24 mouse cellular contexts compared by ENCODE assay signal in the genomic region with DNA sequence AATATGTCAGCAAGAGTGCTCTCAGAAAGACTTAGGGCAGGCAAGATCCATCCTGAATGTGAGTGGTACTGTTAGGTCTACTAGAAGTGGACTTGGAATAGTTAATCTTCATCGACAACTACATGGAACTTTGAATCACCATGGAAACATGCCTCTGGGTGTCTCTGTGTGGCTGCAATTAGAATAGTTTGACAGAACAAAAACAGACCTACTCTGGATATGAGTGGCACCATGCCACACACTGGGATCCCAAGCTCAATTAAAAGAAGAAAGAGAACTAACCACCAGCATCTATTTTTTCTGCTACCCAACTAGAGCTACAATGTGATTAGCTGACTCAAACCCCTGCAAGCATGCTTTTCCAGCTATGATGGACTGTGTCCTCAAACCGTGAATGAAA.
A peak's percentile ranks its signal among the peaks of the same experiment; 100 is the strongest.
DNase-seq lines count a peak whose midpoint lies in the region; ATAC-seq and TF ChIP-seq lines count a peak whose summit lies in the region.
"Had no signal": no experiment of that assay in that cellular context is flagged by ENCODE, and none has a peak within 500 bp of the region (broad histone marks: within the 10 kb centered on the region; RNA-seq: fewer than 3 reads in every experiment).

No protein-coding gene starts in this region.

- TF ChIP-seq POLR2A in brain, embryonic 14.5 days (IDR thresholded peaks at IDR 0.05; ENCODE audit: borderline replicate concordance, extremely low read depth, insufficient read depth, insufficient read length, poor library complexity, severe bottlenecking), result no peak

- no peak for DNase-seq in frontal cortex, postnatal 10 days (ENCODE audit: low spot score in 2 of 2)
- peak; percentile 19 to 33 for DNase-seq in layer of hippocampus, postnatal 14 days (ENCODE audit: low spot score in 2 of 2)
- no peak for DNase-seq in layer of hippocampus, adult 8-10 months (ENCODE audit: low spot score in 2 of 2)
- DNase-seq in Muller cell, postnatal 12 days (ENCODE audit: inconsistent ontology term), result peak; percentile 17
- DNase-seq in brain, embryonic 14.5 days (ENCODE audit: low read depth), result peak; percentile 42
- no peak for DNase-seq in heart, adult 18-20 months
- DNase-seq: adrenal gland, postnatal 25 days; cerebellum, adult 2 months; cerebellum, postnatal 25 days; gastrocnemius, adult 2 months; gastrocnemius, postnatal 36 days; heart, adult 2 months; heart, postnatal 4 days; kidney, adult 11 months; kidney, postnatal 14 days; liver; lung, adult 2 months; lung, postnatal 10 days; midbrain, embryonic 14.5 days; right cerebral cortex, adult 18-20 months; thymus, postnatal 4 days had no signal

- TF ChIP-seq CTCF in brain, embryonic 14.5 days (IDR thresholded peaks at IDR 0.05; ENCODE audit: borderline replicate concordance, extremely low read depth, insufficient read depth, insufficient read length), result no peak

- ATAC-seq in frontal cortex, adult (ENCODE audit: low TSS enrichment), result peak; percentile 70
- ATAC-seq: CD4-positive, CD25-positive, alpha-beta regulatory T cell, adult 4 months; inflammation-experienced regulatory T-cells, adult 6 months had no signal

Comparison
In these comparisons a context has a peak if more than half of its experiments do, and no peak if none do; other contexts are left out.
1. DNase-seq: peak in layer of hippocampus, postnatal 14 days (2 of 2), Muller cell, postnatal 12 days (single experiment) and brain, embryonic 14.5 days (single experiment); none in frontal cortex, postnatal 10 days (0 of 2), layer of hippocampus, adult 8-10 months (0 of 2) and heart, adult 18-20 months (0 of 2).